Mouse (Mus musculus) liver, embryonic 16.5 days (tissue): ENCODE results near the gene Dkc1. TPM values are rescaled to one million over a fixed set of nuclear protein-coding genes. Genes with fewer than 3 reads are reported as not detected.
"Not testable (repeated sequence)": the region's sequence is repeated elsewhere in the genome, so short reads cannot be mapped to it uniquely, and the experiment has no call there.

Experiments used
- ATAC-seq: fragments of 200-750 bp; cut with Nextera tagmentation; 2 replicates; pipeline ENCODE4 v1.8.0; 2017; ENCODE audit warnings: low read depth, mild to moderate bottlenecking, moderate number of reproducible peaks, moderate library complexity
- H3K27ac ChIP-seq: fragments of 300-500 bp; sonication (generic); 2 replicates; pipeline ENCODE4 v1.5.1; 2014; ENCODE audit warnings: mild to moderate bottlenecking, low read length
- H3K27me3 ChIP-seq: fragments of 300-500 bp; sonication (generic); 2 replicates; pipeline ENCODE4 v1.6.1; 2014; ENCODE audit warnings: low read depth, low read length, mixed read lengths; ENCODE audit not compliant: control insufficient read depth, insufficient read depth
- H3K36me3 ChIP-seq: fragments of 300-500 bp; sonication (generic); 2 replicates; pipeline ENCODE4 v1.6.1; 2014; ENCODE audit warnings: mild to moderate bottlenecking; ENCODE audit not compliant: control insufficient read depth, insufficient read depth
- H3K4me1 ChIP-seq: fragments of 300-500 bp; sonication (generic); 2 replicates; pipeline ENCODE4 v1.6.1; 2014; ENCODE audit warnings: low read depth, low read length, mixed read lengths; ENCODE audit not compliant: control insufficient read depth
- H3K4me2 ChIP-seq: fragments of 300-500 bp; sonication (generic); 2 replicates; pipeline ENCODE4 v1.6.1; 2014; ENCODE audit warnings: low read depth, low read length, mixed read lengths
- H3K4me3 ChIP-seq: fragments of 300-500 bp; sonication (generic); 2 replicates; pipeline ENCODE4 v1.5.1; 2014; ENCODE audit warnings: low read depth, mild to moderate bottlenecking, low read length
- H3K9ac ChIP-seq: fragments of 300-500 bp; sonication (generic); 2 replicates; pipeline ENCODE4 v1.6.1; 2014; ENCODE audit warnings: low read depth, low read length
- H3K9me3 ChIP-seq: fragments of 300-500 bp; sonication (generic); replicated peaks from 2 replicates; pipeline ENCODE4 v1.6.1; 2016; ENCODE audit warnings: low read length; ENCODE audit not compliant: control insufficient read depth
- WGBS: fragments of 180-500 bp; shearing (Covaris S2); extraction: QIAGEN DNeasy Blood & Tissue Kit; methylation state at CpG from one replicate; pipeline ENCODE4 v1.1.7; 2014; ENCODE audit not compliant: insufficient replicate concordance; 5-methylcytosine and 5-hydroxymethylcytosine counted together
- polyA plus RNA-seq: library from polyadenylated mRNA; unstranded; fragments of >200 nt; fragmentation: Nextera tagmentation; extraction: Ambion mirVana; gene quantifications from 2 replicates; pipeline ENCODE4 v1.2.1, GENCODE M21; 2015

The Dkc1 gene
- polyA plus RNA-seq, 1 experiment from 2014 or later: 67.1 TPM

DNA sequence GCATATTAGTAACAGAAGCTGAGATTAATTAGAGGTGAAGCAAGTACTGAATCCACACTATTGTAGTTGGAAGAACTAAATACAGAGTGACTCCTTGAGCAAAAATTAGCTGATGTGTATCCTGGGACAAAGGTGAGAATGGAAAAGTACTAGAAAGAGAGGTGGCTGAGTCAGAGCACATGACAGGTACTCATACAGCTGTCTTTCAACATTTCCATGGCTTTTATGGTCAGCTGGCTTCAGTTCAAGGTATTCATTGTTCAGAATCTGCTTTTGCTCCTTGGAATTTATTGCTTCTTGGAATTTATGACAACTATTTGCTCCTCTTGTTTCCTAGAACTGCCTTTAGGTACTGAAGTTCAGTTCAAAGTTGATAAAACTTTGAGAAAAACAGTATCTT lies 41.3 kb downstream of the Dkc1 start:
- Histone ChIP-seq H3K4me1 (peaks cover 2% of the 10 kb centered on the region), H3K4me3 (no peak overlapping the region), H3K36me3 (no peaks in the 10 kb centered on the region), H3K27ac (peak overlapping the region; percentile 74), H3K4me2 (no peak overlapping the region), H3K27me3 (no peaks in the 10 kb centered on the region), H3K9me3 (no peaks in the 10 kb centered on the region), H3K9ac (no peak overlapping the region)
- ATAC-seq: no peak

DNA sequence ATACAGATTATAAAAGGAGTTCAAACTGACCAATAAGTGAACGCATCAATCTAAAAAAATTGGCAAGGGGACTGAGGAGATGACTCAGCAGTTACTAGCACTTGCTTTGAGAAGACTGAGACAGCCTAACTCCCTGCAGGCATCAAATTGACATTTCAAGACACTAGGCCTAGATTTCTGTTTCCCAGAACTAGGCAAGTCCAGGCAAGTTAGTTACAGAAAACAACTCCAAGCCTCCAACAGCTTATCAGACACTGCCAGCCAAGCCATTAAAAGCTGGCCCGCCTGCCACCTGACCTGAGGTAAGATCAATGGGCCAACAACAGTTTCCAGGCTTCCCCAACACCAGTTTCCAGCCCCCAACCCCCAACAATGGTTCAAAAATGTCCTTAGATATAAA lies 42.1 kb downstream of the Dkc1 start:
- H3K4me1 ChIP-seq: peaks cover 2% of the 10 kb centered on the region
- no peaks in the 10 kb centered on the region for H3K36me3 ChIP-seq
- H3K4me2 ChIP-seq: no peak overlapping the region
- peak; percentile 90 for ATAC-seq
- H3K9ac ChIP-seq: no peak overlapping the region
- H3K9me3 ChIP-seq: no peaks in the 10 kb centered on the region
- peak overlapping the region; percentile 65 for H3K27ac ChIP-seq
- WGBS: 41% methylated on average over 2 of the region's 2 CpGs
- no peaks in the 10 kb centered on the region for H3K27me3 ChIP-seq
- no peak overlapping the region for H3K4me3 ChIP-seq

DNA sequence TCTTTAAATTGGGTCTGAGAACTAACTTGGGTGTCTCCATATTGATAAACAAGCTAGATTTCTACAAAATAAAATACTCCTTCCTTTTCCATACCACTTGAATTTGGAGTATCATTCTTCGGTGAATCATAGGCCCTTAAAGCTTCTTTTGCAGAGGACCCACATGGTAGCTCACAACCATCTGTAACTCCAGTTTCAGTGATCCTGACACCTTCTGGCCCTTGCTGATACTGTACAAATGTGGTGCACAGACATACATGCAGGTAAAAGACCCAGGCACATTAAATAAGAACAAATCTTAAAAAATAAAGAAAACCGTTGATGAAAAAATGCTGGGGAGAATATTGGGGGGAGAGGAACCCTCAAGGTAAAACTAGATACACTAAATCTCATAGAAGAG lies 42.5 kb downstream of the Dkc1 start:
- Histone ChIP-seq H3K27ac (peak overlapping the region; percentile 65), H3K4me2 (no peak overlapping the region)

DNA sequence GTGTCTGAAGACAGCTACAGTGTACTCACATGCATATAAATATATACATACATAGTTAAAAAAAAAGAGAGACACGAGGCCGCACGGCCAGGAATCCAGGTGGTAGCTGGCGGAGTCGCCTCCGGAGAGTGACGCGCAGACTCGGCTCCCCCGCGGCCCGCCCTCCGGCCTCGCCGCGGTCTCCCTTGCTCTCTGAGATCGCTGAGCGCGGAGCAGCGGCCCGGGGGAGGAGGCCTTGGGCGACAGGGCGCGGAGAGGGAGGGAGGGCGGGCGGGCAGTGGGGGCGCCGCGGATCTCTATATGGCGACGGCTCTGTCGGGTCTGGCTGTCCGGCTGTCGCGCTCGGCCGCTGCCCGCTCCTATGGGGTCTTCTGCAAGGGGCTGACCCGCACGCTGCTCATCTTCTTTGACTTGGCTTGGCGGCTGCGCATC lies 47.5 kb downstream of the Dkc1 start:
- WGBS: 18% methylated on average over 24 of the region's 42 CpGs
- H3K27ac ChIP-seq, H3K4me1 ChIP-seq, H3K27me3 ChIP-seq, H3K9me3 ChIP-seq, H3K9ac ChIP-seq, H3K36me3 ChIP-seq: not testable (repeated sequence)
- Histone ChIP-seq H3K4me2 (peak overlapping the region; percentile 59), H3K4me3 (peak overlapping the region; percentile 34)
- ATAC-seq: peak; percentile 81

More for the DNA sequence above, 42.5 kb downstream of the Dkc1 start:
- 59% methylated on average over 2 of the region's 2 CpGs for WGBS
- H3K27me3 ChIP-seq: no peaks in the 10 kb centered on the region
- peaks cover 2% of the 10 kb centered on the region for H3K4me1 ChIP-seq
- H3K36me3 ChIP-seq: no peaks in the 10 kb centered on the region
- peak; percentile 62 for ATAC-seq
- H3K9me3 ChIP-seq: no peaks in the 10 kb centered on the region
- H3K9ac ChIP-seq: no peak overlapping the region
- no peak overlapping the region for H3K4me3 ChIP-seq

DNA sequence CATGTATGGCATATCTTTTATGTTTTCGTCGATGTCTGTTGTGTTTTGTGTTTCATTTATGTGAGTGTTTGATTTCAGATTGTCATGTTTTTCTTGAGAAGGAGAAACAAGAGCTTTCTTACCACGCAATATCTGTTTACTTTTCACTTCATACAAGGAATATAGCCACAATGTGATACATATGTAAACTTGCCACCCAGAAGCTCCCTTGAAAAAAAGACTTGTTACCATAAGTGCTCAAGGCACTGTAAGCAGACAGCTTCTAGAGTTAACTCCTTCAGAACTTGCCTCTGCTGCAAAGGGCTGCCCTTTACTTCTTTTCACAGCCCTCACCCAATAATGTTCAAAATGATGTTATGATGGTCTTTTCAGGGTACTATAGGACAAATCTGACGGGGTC lies 52.8 kb downstream of the Dkc1 start:
- no peaks in the 10 kb centered on the region for H3K27me3 ChIP-seq
- no peak overlapping the region for H3K27ac ChIP-seq
- no peak overlapping the region for H3K4me3 ChIP-seq
- no peaks in the 10 kb centered on the region for H3K4me1 ChIP-seq
- no peak overlapping the region for H3K4me2 ChIP-seq
- no peaks in the 10 kb centered on the region for H3K9me3 ChIP-seq
- ATAC-seq: no peak
- no peaks in the 10 kb centered on the region for H3K36me3 ChIP-seq
- 65% methylated on average over 4 of the region's 4 CpGs for WGBS
- H3K9ac ChIP-seq: no peak overlapping the region

DNA sequence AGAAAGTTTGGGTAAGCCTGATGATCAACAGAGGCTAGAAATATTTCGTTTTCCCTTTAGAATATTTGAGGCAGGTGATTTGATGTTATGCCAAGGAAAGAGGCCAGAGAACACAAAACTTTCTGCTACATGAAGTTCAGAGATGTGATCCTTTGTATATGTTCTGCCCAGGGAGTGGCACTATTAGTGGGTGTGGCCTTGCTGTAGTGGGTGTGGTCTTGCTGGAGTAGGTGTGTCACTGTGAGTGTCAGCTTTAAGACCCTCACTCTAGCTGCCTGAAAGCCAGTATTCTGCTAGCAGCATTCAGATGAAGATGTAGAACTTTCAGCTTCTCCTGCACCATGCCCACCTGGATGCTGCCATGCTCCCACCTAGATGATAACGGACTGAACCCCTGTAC lies 54.6 kb downstream of the Dkc1 start:
- no peak overlapping the region for H3K4me2 ChIP-seq
- WGBS: 58% methylated on average over 2 of the region's 2 CpGs
- no peaks in the 10 kb centered on the region for H3K27me3 ChIP-seq
- ATAC-seq: peak; percentile 47; the same call in 1 of the 2 replicates
- no peaks in the 10 kb centered on the region for H3K4me1 ChIP-seq
- H3K36me3 ChIP-seq: no peaks in the 10 kb centered on the region
- H3K9ac ChIP-seq: no peak overlapping the region
- H3K9me3 ChIP-seq: no peaks in the 10 kb centered on the region
- H3K27ac ChIP-seq: no peak overlapping the region
- H3K4me3 ChIP-seq: no peak overlapping the region

DNA sequence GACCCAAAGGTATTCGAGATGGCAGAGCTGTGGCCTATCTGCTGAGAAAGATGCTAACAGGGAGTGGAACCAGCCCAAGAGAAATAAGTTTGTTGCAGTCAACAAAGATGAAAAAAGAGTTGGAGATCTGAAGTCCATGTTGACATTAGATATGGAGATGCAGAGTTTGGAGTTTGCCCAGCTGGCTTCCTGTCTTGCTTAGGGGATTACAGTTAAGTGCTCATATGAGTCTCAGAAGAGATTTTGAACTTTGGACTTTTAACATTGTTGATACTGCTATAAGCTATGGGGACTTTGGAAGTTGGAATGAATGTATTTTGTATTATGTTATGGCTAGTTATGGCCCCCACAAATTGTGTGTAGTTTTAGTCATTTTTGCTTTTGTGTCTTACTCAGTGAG lies 56.6 kb downstream of the Dkc1 start:
- no peak overlapping the region for H3K4me3 ChIP-seq
- WGBS: 29% methylated on average over 1 of the region's 1 CpGs
- no peak overlapping the region for H3K9ac ChIP-seq

DNA sequence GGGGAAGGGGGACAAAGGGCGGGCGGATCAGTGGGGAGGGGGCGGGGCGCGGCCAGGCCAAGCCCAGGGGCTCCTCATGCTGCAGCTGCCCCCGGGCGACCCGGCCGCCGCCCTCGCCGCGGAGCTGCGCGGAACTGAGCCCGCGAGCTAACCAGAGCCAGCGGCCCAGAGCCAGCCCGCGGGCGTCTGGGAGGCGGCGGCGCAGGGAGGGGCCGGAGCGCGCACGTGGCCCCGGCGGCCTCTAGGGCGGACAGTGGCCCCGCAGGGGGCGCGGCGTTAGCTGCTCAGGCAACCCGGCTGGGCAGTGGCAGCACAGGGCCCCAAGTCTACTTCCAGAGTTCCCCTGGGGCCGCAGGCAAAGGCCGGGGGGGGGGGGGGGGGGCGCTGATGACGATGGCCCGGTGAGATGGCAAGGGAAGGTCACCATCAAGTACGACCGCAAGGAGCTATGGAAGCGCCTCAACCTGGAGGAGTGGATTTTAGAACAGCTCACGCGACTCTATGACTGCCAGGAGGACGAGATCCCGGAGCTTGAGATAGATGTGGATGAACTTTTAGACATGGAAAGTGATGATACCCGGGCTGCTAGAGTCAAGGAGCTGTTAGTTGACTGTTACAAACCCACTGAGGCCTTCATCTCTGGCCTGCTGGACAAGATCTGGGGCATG lies 60.1 kb downstream of the Dkc1 start:
- no peaks in the 10 kb centered on the region for H3K36me3 ChIP-seq
- H3K27me3 ChIP-seq: no peaks in the 10 kb centered on the region
- H3K4me2 ChIP-seq: peak overlapping the region; percentile 65
- H3K4me1 ChIP-seq: peaks cover 2% of the 10 kb centered on the region; the same call in 1 of the 2 replicates
- no peaks in the 10 kb centered on the region for H3K9me3 ChIP-seq
- WGBS: 18% methylated on average over 25 of the region's 49 CpGs
- peak; percentile 98 for ATAC-seq
- H3K9ac ChIP-seq: no peak overlapping the region; the same call in 1 of the 2 replicates
- no peak overlapping the region for H3K27ac ChIP-seq
- peak overlapping the region; percentile 48 for H3K4me3 ChIP-seq

More for the DNA sequence above, 56.6 kb downstream of the Dkc1 start:
- peaks cover 2% of the 10 kb centered on the region; the same call in 1 of the 2 replicates for H3K4me1 ChIP-seq
- no peak overlapping the region for H3K4me2 ChIP-seq
- H3K27me3 ChIP-seq: no peaks in the 10 kb centered on the region
- H3K36me3 ChIP-seq: no peaks in the 10 kb centered on the region
- H3K27ac ChIP-seq: no peak overlapping the region
- no peaks in the 10 kb centered on the region for H3K9me3 ChIP-seq
- ATAC-seq: no peak
